Mouse (Mus musculus) kidney, postnatal 0 days (tissue): ENCODE results near the gene Lrp11. TPM values are rescaled to one million over a fixed set of nuclear protein-coding genes. Genes with fewer than 3 reads are reported as not detected.
"Not testable (repeated sequence)": the region's sequence is repeated elsewhere in the genome, so short reads cannot be mapped to it uniquely, and the experiment has no call there.

Experiments
- ATAC-seq: fragments of 200-750 bp; cut with Nextera tagmentation; replicated peaks from 2 replicates; pipeline ENCODE4 v1.8.0; 2017; ENCODE audit warnings: low read depth, moderate number of reproducible peaks, moderate TSS enrichment, moderate library complexity; ENCODE audit not compliant: low FRiP score
- DNase-seq: peaks from one replicate; pipeline ENCODE4 v3.0.0-alpha.2; 2016; ENCODE audit warnings: low spot score
- H3K27ac ChIP-seq: fragments of 300-500 bp; sonication (generic); 2 replicates; pipeline ENCODE4 v1.5.1; 2014; ENCODE audit warnings: mild to moderate bottlenecking
- H3K27me3 ChIP-seq: fragments of 300-500 bp; sonication (generic); 2 replicates; pipeline ENCODE4 v1.6.1; 2014; ENCODE audit warnings: low read length, mixed read lengths; ENCODE audit not compliant: insufficient read depth
- H3K36me3 ChIP-seq: fragments of 300-500 bp; sonication (generic); 2 replicates; pipeline ENCODE4 v1.6.1; 2014; ENCODE audit warnings: low read length, mixed read lengths; ENCODE audit not compliant: insufficient read depth
- H3K4me1 ChIP-seq: fragments of 300-500 bp; sonication (generic); replicated peaks from 2 replicates; pipeline ENCODE4 v1.6.1; 2014; ENCODE audit warnings: antibody characterized with exemption, low read length, mixed read lengths; ENCODE audit not compliant: insufficient read depth
- H3K4me2 ChIP-seq: fragments of 300-500 bp; sonication (generic); 2 replicates; pipeline ENCODE4 v1.6.1; 2014; ENCODE audit warnings: mild to moderate bottlenecking, low read length, moderate library complexity, mixed read lengths
- H3K4me3 ChIP-seq: fragments of 300-500 bp; sonication (generic); replicated peaks from 2 replicates; pipeline ENCODE4 v1.5.1; 2014; ENCODE audit warnings: low read depth, low read length
- H3K9ac ChIP-seq: fragments of 300-500 bp; sonication (generic); 2 replicates; pipeline ENCODE4 v1.6.1; 2014; ENCODE audit warnings: low read depth, low read length
- H3K9me3 ChIP-seq: fragments of 300-500 bp; sonication (generic); replicated peaks from 2 replicates; pipeline ENCODE4 v1.6.1; 2016; ENCODE audit warnings: low read length, inconsistent platforms, mixed read lengths
- CTCF ChIP-seq: IDR thresholded peaks from 2 replicates; pipeline ENCODE4 v1.5.1; 2016; ENCODE audit warnings: antibody characterized with exemption, low read depth, mild to moderate bottlenecking, moderate library complexity
- WGBS: fragments of 180-500 bp; shearing (Covaris S2); extraction: QIAGEN DNeasy Blood & Tissue Kit; methylation state at CpG from one replicate; pipeline ENCODE4 v1.1.7; 2014; 5-methylcytosine and 5-hydroxymethylcytosine counted together
- polyA plus RNA-seq: library from polyadenylated mRNA; unstranded; fragments of >200 nt; fragmentation: Nextera tagmentation; extraction: Ambion mirVana; gene quantifications from 2 replicates; pipeline ENCODE4 v1.2.1, GENCODE M21; 2015

Gene Lrp11
- polyA plus RNA-seq, 1 experiment from 2014 or later = 0.91 TPM

- H3K36me3 ChIP-seq = no peaks in the 10 kb centered on the region
- no peak overlapping the region for H3K9ac ChIP-seq
- no peaks in the 10 kb centered on the region for H3K9me3 ChIP-seq
- no peak overlapping the region for H3K4me3 ChIP-seq
- no peak overlapping the region for H3K27ac ChIP-seq
- no peaks in the 10 kb centered on the region for H3K27me3 ChIP-seq
- WGBS = 89% methylated on average over 2 of the region's 2 CpGs
- ATAC-seq (no peak), DNase-seq (no peak)
- no peak overlapping the region for H3K4me2 ChIP-seq
- TF ChIP-seq CTCF = no peak
- H3K4me1 ChIP-seq = no peaks in the 10 kb centered on the region
Measured at GRCm38 (mm10) chr10:7606437-7606836, 16.8 kb downstream of the Lrp11 start.

- Histone ChIP-seq H3K27me3 (no peaks in the 10 kb centered on the region), H3K27ac (no peak overlapping the region), H3K4me1 (no peaks in the 10 kb centered on the region), H3K4me2 (no peak overlapping the region), H3K9ac (no peak overlapping the region), H3K4me3 (no peak overlapping the region), H3K9me3 (no peaks in the 10 kb centered on the region), H3K36me3 (no peaks in the 10 kb centered on the region)
- ATAC-seq = no peak
- TF ChIP-seq CTCF = no peak
- WGBS = 90% methylated on average over 17 of the region's 17 CpGs
- DNase-seq = no peak
Measured at GRCm38 (mm10) chr10:7608611-7609010, 19.0 kb downstream of the Lrp11 start.

GRCm38 (mm10) chr10:7611647-7612046 lies 22.0 kb downstream of the Lrp11 start:
- no peaks in the 10 kb centered on the region for H3K36me3 ChIP-seq
- no peaks in the 10 kb centered on the region for H3K9me3 ChIP-seq

GRCm38 (mm10) chr10:7612210-7612609 lies 22.6 kb downstream of the Lrp11 start:
- not testable (repeated sequence) for H3K27me3 ChIP-seq, H3K36me3 ChIP-seq, H3K4me1 ChIP-seq, H3K4me2 ChIP-seq, ATAC-seq, H3K27ac ChIP-seq, H3K9ac ChIP-seq, DNase-seq, H3K9me3 ChIP-seq, H3K4me3 ChIP-seq

More at GRCm38 (mm10) chr10:7611647-7612046, 22.0 kb downstream of the Lrp11 start:
- ATAC-seq (no peak), DNase-seq (no peak)
- H3K4me2 ChIP-seq = no peak overlapping the region
- TF ChIP-seq CTCF = no peak
- no peak overlapping the region for H3K9ac ChIP-seq
- H3K27ac ChIP-seq = no peak overlapping the region
- no peaks in the 10 kb centered on the region for H3K4me1 ChIP-seq
- WGBS = 66% methylated on average over 6 of the region's 6 CpGs
- H3K27me3 ChIP-seq = no peaks in the 10 kb centered on the region
- H3K4me3 ChIP-seq = no peak overlapping the region

- TF ChIP-seq CTCF = no peak
- Histone ChIP-seq H3K27me3 (no peaks in the 10 kb centered on the region), H3K36me3 (no peaks in the 10 kb centered on the region), H3K4me3 (no peak overlapping the region), H3K27ac (no peak overlapping the region), H3K9ac (no peak overlapping the region), H3K4me2 (no peak overlapping the region), H3K9me3 (no peaks in the 10 kb centered on the region), H3K4me1 (no peaks in the 10 kb centered on the region)
- no peak for ATAC-seq
- 91% methylated on average over 8 of the region's 8 CpGs for whole genome bisulfite sequencing
- DNase-seq = no peak
Measured at GRCm38 (mm10) chr10:7614834-7615233, 25.2 kb downstream of the Lrp11 start.

GRCm38 (mm10) chr10:7617146-7617545 lies 27.5 kb downstream of the Lrp11 start:
- H3K36me3 ChIP-seq, H3K27ac ChIP-seq, H3K4me3 ChIP-seq, DNase-seq, H3K4me1 ChIP-seq, H3K9me3 ChIP-seq, H3K9ac ChIP-seq, H3K4me2 ChIP-seq, ATAC-seq, H3K27me3 ChIP-seq: not testable (repeated sequence)
- WGBS = 91% methylated on average over 9 of the region's 11 CpGs

- WGBS = 56% methylated on average over 3 of the region's 3 CpGs
- not testable (repeated sequence) for DNase-seq, ATAC-seq
Measured at GRCm38 (mm10) chr10:7617556-7617955, 28.0 kb downstream of the Lrp11 start.

More at GRCm38 (mm10) chr10:7617556-7617955, 28.0 kb downstream of the Lrp11 start:
- not testable (repeated sequence) for H3K9ac ChIP-seq, H3K9me3 ChIP-seq, H3K27ac ChIP-seq, H3K4me1 ChIP-seq, H3K4me2 ChIP-seq, H3K4me3 ChIP-seq, H3K36me3 ChIP-seq, H3K27me3 ChIP-seq
